Mouse (Mus musculus) intestine, embryonic 16.5 days (tissue): Measurements from ENCODE around the gene Helb. TPM values are rescaled to one million over a fixed set of nuclear protein-coding genes. Genes with fewer than 3 reads are reported as not detected.
"Not testable (repeated sequence)": the region's sequence is repeated elsewhere in the genome, so short reads cannot be mapped to it uniquely, and the experiment has no call there.

Experiments
- ATAC-seq: fragments of 200-750 bp; cut with Nextera tagmentation; 2 replicates; pipeline ENCODE4 v1.8.0; 2017; ENCODE audit warnings: moderate TSS enrichment, moderate library complexity
- H3K27ac ChIP-seq: fragments of 300-500 bp; sonication (generic); 2 replicates; pipeline ENCODE4 v1.5.1; 2014; ENCODE audit warnings: mild to moderate bottlenecking, low read length
- H3K27me3 ChIP-seq: fragments of 300-500 bp; sonication (generic); replicated peaks from 2 replicates; pipeline ENCODE4 v1.6.1; 2014; ENCODE audit warnings: low read length, control low read depth, mixed read lengths; ENCODE audit not compliant: control insufficient read depth, insufficient read depth
- H3K36me3 ChIP-seq: fragments of 300-500 bp; sonication (generic); 2 replicates; pipeline ENCODE4 v1.6.1; 2014; ENCODE audit warnings: low read length, control low read depth; ENCODE audit not compliant: control insufficient read depth, insufficient read depth
- H3K4me1 ChIP-seq: fragments of 300-500 bp; sonication (generic); 2 replicates; pipeline ENCODE4 v1.6.1; 2014; ENCODE audit warnings: low read length, control low read depth, mixed read lengths; ENCODE audit not compliant: control insufficient read depth, insufficient read depth
- H3K4me2 ChIP-seq: fragments of 300-500 bp; sonication (generic); 2 replicates; pipeline ENCODE4 v1.6.1; 2014; ENCODE audit warnings: low read depth, low read length, control low read depth
- H3K4me3 ChIP-seq: fragments of 300-500 bp; sonication (generic); 2 replicates; pipeline ENCODE4 v1.5.1; 2014; ENCODE audit warnings: mild to moderate bottlenecking, low read length
- H3K9ac ChIP-seq: fragments of 300-500 bp; sonication (generic); 2 replicates; pipeline ENCODE4 v1.6.1; 2014; ENCODE audit warnings: low read depth, low read length
- H3K9me3 ChIP-seq: fragments of 300-500 bp; sonication (generic); 2 replicates; pipeline ENCODE4 v1.6.1; 2016; ENCODE audit warnings: low read length, control low read depth; ENCODE audit not compliant: control insufficient read depth
- WGBS: fragments of 180-500 bp; shearing (Covaris S2); extraction: QIAGEN DNeasy Blood & Tissue Kit; methylation state at CpG from one replicate; pipeline ENCODE4 v1.1.7; 2014; 5-methylcytosine and 5-hydroxymethylcytosine counted together
- polyA plus RNA-seq: library from polyadenylated mRNA; unstranded; fragments of >200 nt; fragmentation: Nextera tagmentation; extraction: Ambion mirVana; gene quantifications from 2 replicates; pipeline ENCODE4 v1.2.1, GENCODE M21; 2015

Helb gene
- polyA plus RNA-seq, 1 experiment from 2014 or later, result 4.2 TPM

- no peak for ATAC-seq
These were observed 16.0 kb upstream of the Helb start for GRCm38 (mm10) chr10:120128601-120129277.

DNA sequence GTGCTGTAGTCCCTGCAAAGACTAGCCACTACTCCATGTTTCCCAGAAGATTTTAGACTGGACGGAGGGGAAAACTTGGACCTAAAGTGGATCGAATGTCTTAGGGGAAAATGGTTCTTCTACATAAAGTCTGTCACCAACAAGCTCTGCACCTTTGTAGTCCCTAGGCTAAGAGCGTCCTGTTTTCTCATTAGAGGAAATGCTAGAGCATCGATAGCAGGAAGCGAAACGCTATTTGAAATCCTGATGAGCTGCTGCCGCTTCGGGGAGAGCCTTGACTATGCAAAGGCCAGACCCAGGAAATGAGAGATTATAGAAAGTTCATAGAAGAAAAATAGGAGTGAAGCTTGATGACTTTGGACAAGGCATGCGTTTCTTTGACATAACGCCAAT lies 12.7 kb upstream of the Helb start:
- H3K27me3 ChIP-seq, result no peaks in the 10 kb centered on the region
- WGBS, result 76% methylated on average over 10 of the region's 10 CpGs
- no peak overlapping the region for H3K4me2 ChIP-seq
- H3K27ac ChIP-seq, result no peak overlapping the region
- H3K9me3 ChIP-seq, result no peaks in the 10 kb centered on the region
- no peak overlapping the region for H3K4me3 ChIP-seq
- no peaks in the 10 kb centered on the region for H3K36me3 ChIP-seq
- no peak overlapping the region for H3K9ac ChIP-seq
- no peak for ATAC-seq
- H3K4me1 ChIP-seq, result no peaks in the 10 kb centered on the region

More at GRCm38 (mm10) chr10:120128601-120129277, 16.0 kb upstream of the Helb start:
- H3K27me3 ChIP-seq, result no peaks in the 10 kb centered on the region
- H3K9ac ChIP-seq, result 0 out of 2 replicates have a peak overlapping the region, but pooled peaks have one; percentile 12
- H3K9me3 ChIP-seq, result no peaks in the 10 kb centered on the region
- no peaks in the 10 kb centered on the region for H3K4me1 ChIP-seq
- peak overlapping the region; percentile 47 for H3K4me2 ChIP-seq
- H3K27ac ChIP-seq, result no peak overlapping the region
- WGBS, result 33% methylated on average over 13 of the region's 13 CpGs
- no peaks in the 10 kb centered on the region for H3K36me3 ChIP-seq
- H3K4me3 ChIP-seq, result peak overlapping the region; percentile 13; the same call in 1 of the 2 replicates

DNA sequence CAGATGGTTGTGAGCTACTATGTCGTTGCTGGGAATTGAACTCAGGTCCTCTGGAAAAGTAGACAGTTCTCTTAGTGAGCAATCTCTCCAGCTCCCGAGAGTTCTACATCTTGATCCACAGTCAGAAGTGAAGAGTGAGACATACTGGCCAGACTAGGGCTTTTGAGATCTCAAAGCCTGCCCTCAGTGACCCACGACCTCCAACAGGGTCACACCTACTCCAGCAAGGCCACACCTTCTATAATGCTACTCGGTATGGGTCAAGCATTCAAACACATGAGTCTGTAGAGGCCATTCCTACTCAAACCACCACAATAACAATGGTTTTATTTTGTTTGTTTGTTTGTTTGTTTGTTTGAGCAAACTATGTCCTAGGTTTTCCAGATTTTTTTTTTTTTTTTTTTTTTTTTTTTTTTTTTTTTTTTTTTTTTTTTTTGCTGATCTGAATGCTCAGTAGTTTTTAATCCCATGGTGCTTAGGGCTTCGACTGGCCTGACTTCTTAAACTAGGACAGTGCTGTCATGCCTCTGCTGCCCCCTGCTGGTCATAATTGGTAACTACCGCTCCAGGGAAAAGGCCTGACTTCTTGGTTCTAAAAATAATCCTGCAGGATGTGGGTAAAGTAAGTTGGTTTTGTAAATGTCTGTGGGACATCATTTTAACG lies 12.1 kb upstream of the Helb start:
- no peaks in the 10 kb centered on the region for H3K27me3 ChIP-seq

GRCm38 (mm10) chr10:120123721-120124120 lies 10.9 kb upstream of the Helb start:
- H3K4me3 ChIP-seq, result no peak overlapping the region
- no peak overlapping the region for H3K9ac ChIP-seq
- no peak overlapping the region for H3K4me2 ChIP-seq
- WGBS, result 84% methylated on average over 3 of the region's 3 CpGs
- no peak for ATAC-seq
- no peaks in the 10 kb centered on the region for H3K36me3 ChIP-seq
- no peaks in the 10 kb centered on the region for H3K9me3 ChIP-seq
- H3K4me1 ChIP-seq, result no peaks in the 10 kb centered on the region
- no peaks in the 10 kb centered on the region for H3K27me3 ChIP-seq
- no peak overlapping the region for H3K27ac ChIP-seq

More for the DNA sequence above, 12.1 kb upstream of the Helb start:
- H3K36me3 ChIP-seq, result no peaks in the 10 kb centered on the region
- no peak for ATAC-seq
- H3K27ac ChIP-seq, result no peak overlapping the region
- no peaks in the 10 kb centered on the region for H3K9me3 ChIP-seq
- no peak overlapping the region for H3K9ac ChIP-seq
- 51% methylated on average over 7 of the region's 7 CpGs for WGBS
- no peak overlapping the region for H3K4me2 ChIP-seq
- no peak overlapping the region for H3K4me3 ChIP-seq
- no peaks in the 10 kb centered on the region for H3K4me1 ChIP-seq

GRCm38 (mm10) chr10:120115249-120115648 lies 2.5 kb upstream of the Helb start:
- Histone ChIP-seq H3K4me3 (no peak overlapping the region), H3K4me1 (no peaks in the 10 kb centered on the region), H3K27ac (no peak overlapping the region), H3K36me3 (no peaks in the 10 kb centered on the region), H3K4me2 (no peak overlapping the region), H3K9ac (no peak overlapping the region), H3K27me3 (no peaks in the 10 kb centered on the region), H3K9me3 (peaks cover 2% of the 10 kb centered on the region; the same call in 1 of the 2 replicates)
- 93% methylated on average over 1 of the region's 1 CpGs for WGBS
- no peak for ATAC-seq

DNA sequence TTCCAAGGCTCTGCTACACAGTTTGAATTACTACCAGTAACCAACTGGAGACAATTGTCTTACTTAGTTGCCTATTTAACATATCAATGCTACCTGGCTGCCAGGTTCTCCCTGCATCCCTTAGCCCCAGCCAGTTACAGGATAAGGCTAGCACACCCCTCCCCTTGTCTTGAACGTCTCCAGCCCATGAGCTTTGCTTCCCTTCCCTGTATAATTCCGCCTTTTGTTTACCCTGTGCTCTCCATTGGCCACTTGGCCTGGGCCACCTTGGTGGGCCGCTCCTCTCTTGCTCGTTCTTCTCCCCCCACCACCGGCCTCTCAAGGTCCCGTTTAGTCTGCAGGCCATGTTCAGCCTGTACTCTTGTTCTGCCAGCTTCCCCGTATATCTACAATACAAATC lies 1.7 kb upstream of the Helb start:
- Histone ChIP-seq H3K36me3 (no peaks in the 10 kb centered on the region), H3K9ac (no peak overlapping the region), H3K4me3 (no peak overlapping the region), H3K4me2 (no peak overlapping the region), H3K27ac (no peak overlapping the region), H3K9me3 (peaks cover 2% of the 10 kb centered on the region; the same call in 1 of the 2 replicates), H3K27me3 (no peaks in the 10 kb centered on the region), H3K4me1 (no peaks in the 10 kb centered on the region)
- 49% methylated on average over 7 of the region's 7 CpGs for WGBS
- no peak for ATAC-seq

- Histone ChIP-seq H3K4me3 (no peak overlapping the region), H3K9ac (no peak overlapping the region), H3K9me3 (peaks cover 2% of the 10 kb centered on the region; the same call in 1 of the 2 replicates), H3K27ac (no peak overlapping the region), H3K27me3 (no peaks in the 10 kb centered on the region), H3K4me2 (no peak overlapping the region), H3K4me1 (no peaks in the 10 kb centered on the region), H3K36me3 (no peaks in the 10 kb centered on the region)
- ATAC-seq, result no peak
- 83% methylated on average over 6 of the region's 6 CpGs for whole genome bisulfite sequencing
These were observed 1.2 kb upstream of the Helb start for GRCm38 (mm10) chr10:120113980-120114379.

- H3K9me3 ChIP-seq, H3K4me1 ChIP-seq, H3K36me3 ChIP-seq, H3K27ac ChIP-seq, ATAC-seq, H3K27me3 ChIP-seq: not testable (repeated sequence)
- H3K4me2 ChIP-seq, result peak overlapping the region; percentile 87
- 66% methylated on average over 9 of the region's 9 CpGs for WGBS
- H3K4me3 ChIP-seq, result peak overlapping the region; percentile 74
- H3K9ac ChIP-seq, result 0 out of 2 replicates have a peak overlapping the region, but pooled peaks have one; percentile 66
These were observed 695 bp upstream of the Helb start for GRCm38 (mm10) chr10:120113482-120113881.

DNA sequence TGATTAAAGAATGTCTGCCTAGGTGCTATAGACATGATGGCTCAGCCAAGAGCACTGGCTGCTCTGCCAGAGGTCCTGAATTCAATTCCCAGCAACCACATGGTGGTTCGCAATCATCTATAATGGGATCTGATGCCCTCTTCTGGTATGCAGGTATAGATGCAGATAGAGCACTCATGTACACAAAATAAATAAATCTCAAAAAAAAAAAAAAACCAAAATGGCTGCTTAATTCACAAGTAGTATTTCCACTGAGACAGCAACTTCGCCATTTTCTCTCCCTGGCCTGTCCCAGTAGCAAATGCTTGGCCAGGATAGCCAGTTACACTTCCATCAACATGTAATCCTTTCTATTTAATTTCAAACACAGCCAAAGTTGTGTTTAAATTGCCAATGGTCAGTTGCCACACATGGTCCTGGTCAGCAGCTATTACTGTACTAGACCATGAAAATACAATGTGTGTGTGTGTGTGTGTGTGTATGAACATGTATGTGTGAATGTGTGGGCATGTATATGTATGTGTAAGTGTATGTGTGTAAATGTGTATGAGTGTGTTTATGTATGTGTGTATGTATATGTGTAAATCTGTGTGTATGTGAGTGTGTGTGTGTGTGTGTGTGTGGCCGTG lies 982 bp downstream of the Helb start:
- Histone ChIP-seq H3K27me3 (no peaks in the 10 kb centered on the region), H3K27ac (no peak overlapping the region), H3K4me3 (peak overlapping the region; percentile 74), H3K4me2 (peak overlapping the region; percentile 73), H3K4me1 (no peaks in the 10 kb centered on the region), H3K9ac (peak overlapping the region; percentile 79; the same call in 1 of the 2 replicates), H3K9me3 (peaks cover 2% of the 10 kb centered on the region; the same call in 1 of the 2 replicates), H3K36me3 (no peaks in the 10 kb centered on the region)
- ATAC-seq, result no peak
- WGBS, result 75% methylated on average over 3 of the region's 3 CpGs
